Mouse (Mus musculus): Measurements from ENCODE around the gene Elp1. TPM values are rescaled to one million over a fixed set of nuclear protein-coding genes. Genes with fewer than 3 reads are reported as not detected.

The Elp1 gene
- total and polyA plus RNA-seq, 2 experiments, result 6.4 to 8.1 TPM

DNA sequence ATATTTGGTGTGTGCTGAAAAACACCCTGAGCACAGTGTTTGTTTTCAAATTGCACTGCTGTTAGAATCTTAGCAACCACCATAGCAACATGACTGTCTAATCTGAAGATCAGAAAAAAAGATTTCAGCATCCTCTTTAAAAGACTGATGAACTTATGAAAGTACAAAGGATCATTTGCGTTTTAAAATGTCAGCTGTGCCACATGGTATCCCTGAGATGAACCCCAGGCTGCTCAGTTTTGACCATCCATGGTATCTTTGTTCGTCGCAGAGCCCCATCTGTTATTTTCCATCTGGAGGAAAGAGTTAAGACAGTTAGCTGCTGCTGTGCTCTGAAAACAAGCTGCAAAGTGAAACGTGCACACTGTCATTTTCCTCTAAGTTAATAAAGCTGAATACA is 10.0 kb upstream of the Elp1 start:
- H3K27ac ChIP-seq (replicated peaks; ENCODE audit: insufficient read depth, low read depth, low read length), result no peak overlapping the region
- WGBS, result 86% methylated on average over 4 of the region's 4 CpGs
- TF ChIP-seq POLR2A (IDR thresholded peaks at IDR 0.05; ENCODE audit: extremely low read depth, insufficient read depth, low read length) (no peak), CTCF (IDR thresholded peaks at IDR 0.05; ENCODE audit: low read depth, low read length) (no peak)
- no peaks in the 10 kb centered on the region for H3K79me2 ChIP-seq (ENCODE audit: control insufficient read depth, insufficient read depth, low read length)
- no peak for DNase-seq (ENCODE audit: extremely low read depth, low read depth, low spot score)
- H3K9ac ChIP-seq (ENCODE audit: low read depth, low read length), result no peak overlapping the region
- H3K36me3 ChIP-seq (ENCODE audit: control insufficient read depth, insufficient read depth, low read length), result peaks cover 9% of the 10 kb centered on the region; the same call in 1 of the 2 replicates
- H3K4me3 ChIP-seq (ENCODE audit: insufficient read depth, low read depth, low read length), result no peak overlapping the region
- H3K4me1 ChIP-seq (ENCODE audit: control insufficient read depth, insufficient read depth, low read length), result no peaks in the 10 kb centered on the region
- H3K27me3 ChIP-seq (ENCODE audit: control insufficient read depth, insufficient read depth, low read length), result no peaks in the 10 kb centered on the region

- peaks cover 9% of the 10 kb centered on the region; the same call in 1 of the 2 replicates for H3K36me3 ChIP-seq (ENCODE audit: control insufficient read depth, insufficient read depth, low read length)
- no peak for DNase-seq (ENCODE audit: extremely low read depth, low read depth, low spot score)
- no peak overlapping the region for H3K4me3 ChIP-seq (ENCODE audit: insufficient read depth, low read depth, low read length)
- no peaks in the 10 kb centered on the region for H3K27me3 ChIP-seq (ENCODE audit: control insufficient read depth, insufficient read depth, low read length)
- no peaks in the 10 kb centered on the region for H3K79me2 ChIP-seq (ENCODE audit: control insufficient read depth, insufficient read depth, low read length)
- WGBS, result 78% methylated on average over 3 of the region's 3 CpGs
- no peak overlapping the region for H3K27ac ChIP-seq (replicated peaks; ENCODE audit: insufficient read depth, low read depth, low read length)
- TF ChIP-seq CTCF (IDR thresholded peaks at IDR 0.05; ENCODE audit: low read depth, low read length), result no peak
- no peak for TF ChIP-seq POLR2A (IDR thresholded peaks at IDR 0.05; ENCODE audit: extremely low read depth, insufficient read depth, low read length)
- H3K4me1 ChIP-seq (ENCODE audit: control insufficient read depth, insufficient read depth, low read length), result no peaks in the 10 kb centered on the region
- no peak overlapping the region for H3K9ac ChIP-seq (ENCODE audit: low read depth, low read length)
These were observed 9.5 kb upstream of the Elp1 start for GRCm38 (mm10) chr4:56811642-56812041.

DNA sequence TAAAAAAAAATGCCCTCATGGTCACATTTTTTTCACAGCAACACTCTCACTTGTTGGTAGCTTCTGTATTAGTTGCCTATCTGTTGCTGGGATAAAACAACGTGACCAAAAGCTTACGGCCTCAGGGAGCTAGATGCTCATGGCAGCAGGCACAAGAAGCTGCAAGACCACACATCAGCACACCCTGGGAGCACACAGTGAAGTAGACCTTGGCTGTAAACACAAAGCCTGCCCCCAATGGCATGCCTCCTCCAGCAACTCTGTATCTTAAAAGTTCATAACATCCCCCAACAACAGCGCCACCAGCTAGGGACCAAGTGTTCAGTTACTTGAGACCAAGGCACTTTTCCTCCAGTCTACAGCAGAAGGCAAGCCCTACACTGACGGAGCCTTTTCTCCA is 6.9 kb upstream of the Elp1 start:
- H3K9ac ChIP-seq (ENCODE audit: low read depth, low read length), result no peak overlapping the region
- 77% methylated on average over 4 of the region's 4 CpGs for WGBS
- no peak for TF ChIP-seq POLR2A (IDR thresholded peaks at IDR 0.05; ENCODE audit: extremely low read depth, insufficient read depth, low read length)
- no peak for TF ChIP-seq CTCF (IDR thresholded peaks at IDR 0.05; ENCODE audit: low read depth, low read length)
- no peaks in the 10 kb centered on the region for H3K4me1 ChIP-seq (ENCODE audit: control insufficient read depth, insufficient read depth, low read length)
- H3K27ac ChIP-seq (replicated peaks; ENCODE audit: insufficient read depth, low read depth, low read length), result no peak overlapping the region
- no peak for DNase-seq (ENCODE audit: extremely low read depth, low read depth, low spot score)
- peaks cover 9% of the 10 kb centered on the region; the same call in 1 of the 2 replicates for H3K36me3 ChIP-seq (ENCODE audit: control insufficient read depth, insufficient read depth, low read length)
- no peaks in the 10 kb centered on the region for H3K27me3 ChIP-seq (ENCODE audit: control insufficient read depth, insufficient read depth, low read length)
- no peak overlapping the region for H3K4me3 ChIP-seq (ENCODE audit: insufficient read depth, low read depth, low read length)
- H3K79me2 ChIP-seq (ENCODE audit: control insufficient read depth, insufficient read depth, low read length), result no peaks in the 10 kb centered on the region

- peak overlapping the region; percentile 25 for H3K9ac ChIP-seq (ENCODE audit: low read depth, low read length)
- H3K27me3 ChIP-seq (ENCODE audit: control insufficient read depth, insufficient read depth, low read length), result no peaks in the 10 kb centered on the region
- H3K4me3 ChIP-seq (ENCODE audit: insufficient read depth, low read depth, low read length), result peak overlapping the region; percentile 91
- no peaks in the 10 kb centered on the region for H3K4me1 ChIP-seq (ENCODE audit: control insufficient read depth, insufficient read depth, low read length)
- H3K79me2 ChIP-seq (ENCODE audit: control insufficient read depth, insufficient read depth, low read length), result peaks cover 5% of the 10 kb centered on the region; the same call in 1 of the 2 replicates
- peaks cover 9% of the 10 kb centered on the region for H3K36me3 ChIP-seq (ENCODE audit: control insufficient read depth, insufficient read depth, low read length)
- DNase-seq (ENCODE audit: extremely low read depth, low read depth, low spot score), result no peak
- no peak overlapping the region for H3K27ac ChIP-seq (replicated peaks; ENCODE audit: insufficient read depth, low read depth, low read length)
- 3% methylated on average over 25 of the region's 25 CpGs for WGBS
- TF ChIP-seq CTCF (IDR thresholded peaks at IDR 0.05; ENCODE audit: low read depth, low read length), result no peak
- 0 out of 2 replicates have a peak, but pooled peaks have one; percentile 3 for TF ChIP-seq POLR2A (IDR thresholded peaks at IDR 0.05; ENCODE audit: extremely low read depth, insufficient read depth, low read length)
These were observed 579 bp upstream of the Elp1 start for GRCm38 (mm10) chr4:56802669-56803150.

GRCm38 (mm10) chr4:56791373-56791772 is 10.8 kb downstream of the Elp1 start:
- no peaks in the 10 kb centered on the region for H3K27me3 ChIP-seq (ENCODE audit: control insufficient read depth, insufficient read depth, low read length)
- H3K36me3 ChIP-seq (ENCODE audit: control insufficient read depth, insufficient read depth, low read length), result peaks cover 68% of the 10 kb centered on the region
- no peak for DNase-seq (ENCODE audit: extremely low read depth, low read depth, low spot score)
- no peak overlapping the region for H3K9ac ChIP-seq (ENCODE audit: low read depth, low read length)
- H3K4me1 ChIP-seq (ENCODE audit: control insufficient read depth, insufficient read depth, low read length), result no peaks in the 10 kb centered on the region
- no peak overlapping the region for H3K27ac ChIP-seq (replicated peaks; ENCODE audit: insufficient read depth, low read depth, low read length)
- no peak overlapping the region for H3K4me3 ChIP-seq (ENCODE audit: insufficient read depth, low read depth, low read length)
- 48% methylated on average over 1 of the region's 1 CpGs for WGBS
- no peaks in the 10 kb centered on the region for H3K79me2 ChIP-seq (ENCODE audit: control insufficient read depth, insufficient read depth, low read length)
- TF ChIP-seq CTCF (IDR thresholded peaks at IDR 0.05; ENCODE audit: low read depth, low read length) (peak; percentile 26; the same call in 1 of the 2 replicates), POLR2A (IDR thresholded peaks at IDR 0.05; ENCODE audit: extremely low read depth, insufficient read depth, low read length) (no peak)

DNA sequence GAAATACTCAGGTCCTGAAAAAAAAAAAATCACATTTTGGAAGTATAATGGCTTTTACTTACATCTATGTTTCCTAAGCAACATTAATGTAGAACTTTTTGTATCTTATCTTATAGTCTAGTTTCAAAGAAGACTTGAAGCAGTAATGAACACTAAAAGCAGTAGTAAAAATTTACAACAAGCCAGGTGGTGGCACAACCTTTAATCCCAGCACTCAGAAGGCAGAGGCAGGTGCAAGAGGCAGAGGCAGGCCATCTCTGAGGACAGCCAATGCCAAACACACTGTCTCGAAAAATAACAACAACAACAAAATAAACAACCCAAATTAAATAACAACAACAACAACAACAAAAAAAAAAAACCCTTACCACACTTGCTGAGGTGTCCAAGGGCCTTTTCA is 31.1 kb downstream of the Elp1 start:
- no peak overlapping the region for H3K4me3 ChIP-seq (ENCODE audit: insufficient read depth, low read depth, low read length)
- peaks cover 71% of the 10 kb centered on the region for H3K36me3 ChIP-seq (ENCODE audit: control insufficient read depth, insufficient read depth, low read length)
- H3K79me2 ChIP-seq (ENCODE audit: control insufficient read depth, insufficient read depth, low read length), result no peaks in the 10 kb centered on the region
- no peaks in the 10 kb centered on the region for H3K4me1 ChIP-seq (ENCODE audit: control insufficient read depth, insufficient read depth, low read length)
- TF ChIP-seq CTCF (IDR thresholded peaks at IDR 0.05; ENCODE audit: low read depth, low read length) (no peak), POLR2A (IDR thresholded peaks at IDR 0.05; ENCODE audit: extremely low read depth, insufficient read depth, low read length) (no peak)
- no peak for DNase-seq (ENCODE audit: extremely low read depth, low read depth, low spot score)
- H3K9ac ChIP-seq (ENCODE audit: low read depth, low read length), result no peak overlapping the region
- H3K27ac ChIP-seq (replicated peaks; ENCODE audit: insufficient read depth, low read depth, low read length), result no peak overlapping the region
- no peaks in the 10 kb centered on the region for H3K27me3 ChIP-seq (ENCODE audit: control insufficient read depth, insufficient read depth, low read length)
- WGBS, result 65% methylated on average over 1 of the region's 1 CpGs
